Mouse (Mus musculus): ENCODE measurements around the gene Cdh13.

Cdh13 gene

DNA sequence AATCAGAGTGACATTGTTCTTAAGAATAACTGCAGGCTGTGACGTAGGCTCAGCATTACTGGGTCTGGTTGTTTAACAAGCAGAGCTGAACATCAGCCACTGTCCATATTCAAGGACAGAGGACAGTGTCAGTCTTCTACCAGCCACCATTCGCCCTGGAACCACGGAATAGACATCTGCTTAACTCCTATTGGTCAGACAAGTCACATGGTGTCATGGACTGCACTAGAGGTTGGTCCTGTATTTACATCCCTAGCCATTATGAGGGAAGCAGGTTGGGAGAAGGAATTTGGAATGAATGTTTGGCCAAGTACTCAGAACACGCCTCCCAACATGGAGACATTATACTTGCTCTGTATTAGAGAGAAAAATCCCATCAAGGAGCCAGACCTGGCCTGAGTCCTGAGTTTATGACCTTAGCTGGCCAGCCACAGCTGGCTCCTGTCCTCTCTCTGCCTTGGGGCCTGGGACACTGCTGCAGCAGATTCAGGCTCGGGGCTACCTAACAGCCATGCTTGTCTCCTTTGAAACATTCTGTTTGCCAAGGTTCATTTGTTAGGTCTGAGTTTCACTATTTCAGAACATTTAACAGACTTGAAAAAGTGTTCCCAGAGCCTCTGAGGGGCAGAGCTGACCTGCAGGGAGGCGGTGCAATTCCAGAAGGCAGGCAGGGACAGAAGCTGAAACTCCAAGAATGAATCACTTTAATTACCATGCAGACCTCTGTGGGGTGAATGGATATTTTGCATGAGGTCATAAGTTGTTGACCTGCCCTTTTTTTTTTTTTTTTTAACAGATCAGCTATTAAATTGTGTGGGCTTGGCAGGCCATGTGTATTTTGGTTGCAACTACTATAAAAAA lies 282.6 kb downstream of the Cdh13 start:
- no peak for DNase-seq (ENCODE audit: low read depth, low spot score)

DNA sequence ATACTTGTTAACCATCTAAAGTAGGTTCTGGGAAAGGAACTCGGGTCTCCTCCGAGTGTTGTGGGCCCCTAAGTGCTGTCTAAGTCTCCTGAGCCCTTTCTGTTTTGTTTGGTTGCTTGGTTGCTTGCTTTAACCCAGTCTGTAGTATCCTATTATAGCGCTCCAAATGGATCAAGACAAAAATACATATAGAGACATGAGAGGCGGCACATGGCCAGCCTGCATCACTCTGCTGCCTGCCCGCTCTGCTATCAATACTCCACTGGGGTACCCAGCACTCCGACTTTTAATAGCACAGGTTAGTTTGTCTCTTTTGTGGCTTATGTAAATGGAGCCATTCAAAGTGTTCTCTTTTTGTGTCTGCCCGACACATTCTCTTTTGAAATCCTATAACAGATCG lies 285.8 kb downstream of the Cdh13 start:
- DNase-seq (ENCODE audit: low read depth, low spot score) = no peak

DNA sequence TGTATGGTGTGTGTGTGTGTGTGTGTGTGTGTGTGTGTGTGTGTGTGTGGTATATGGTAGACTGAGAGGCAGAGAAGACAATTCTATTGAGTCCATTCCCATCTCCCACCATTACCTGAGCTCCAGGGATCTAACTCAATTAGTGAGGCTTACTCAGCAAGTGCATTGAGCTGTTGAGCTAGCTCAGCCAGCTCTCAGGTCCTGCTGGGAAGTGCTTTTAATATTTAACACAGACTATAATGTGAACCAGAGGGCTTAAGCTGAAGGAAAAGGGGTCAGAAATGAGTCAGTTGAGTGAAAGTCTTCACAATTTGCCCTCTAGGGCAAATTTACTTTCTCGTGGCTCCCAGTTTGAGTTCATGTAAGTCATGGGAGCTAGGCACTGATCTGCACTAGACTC lies 297.7 kb downstream of the Cdh13 start:
- no peak for DNase-seq (ENCODE audit: low read depth, low spot score)

DNA sequence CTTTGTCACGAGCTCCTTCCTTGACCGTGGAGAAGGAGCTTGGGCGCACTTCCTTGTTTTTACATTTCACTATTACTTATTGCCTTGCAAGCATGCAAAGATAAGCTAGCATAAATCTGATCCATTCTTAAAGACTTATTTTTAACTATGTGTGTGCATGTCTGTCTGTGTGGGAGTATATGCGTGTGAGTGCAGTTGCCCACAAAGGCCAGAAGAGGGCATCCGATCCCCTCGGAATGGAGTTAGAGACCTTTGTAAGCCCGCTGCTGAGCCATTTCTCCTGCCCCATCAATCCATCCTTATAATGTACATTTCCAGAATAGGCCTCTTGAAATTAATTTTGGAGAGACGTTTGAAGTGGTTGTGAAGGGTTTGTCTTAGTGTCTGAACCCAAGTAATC lies 298.7 kb downstream of the Cdh13 start:
- DNase-seq (ENCODE audit: low read depth, low spot score) = no peak

DNA sequence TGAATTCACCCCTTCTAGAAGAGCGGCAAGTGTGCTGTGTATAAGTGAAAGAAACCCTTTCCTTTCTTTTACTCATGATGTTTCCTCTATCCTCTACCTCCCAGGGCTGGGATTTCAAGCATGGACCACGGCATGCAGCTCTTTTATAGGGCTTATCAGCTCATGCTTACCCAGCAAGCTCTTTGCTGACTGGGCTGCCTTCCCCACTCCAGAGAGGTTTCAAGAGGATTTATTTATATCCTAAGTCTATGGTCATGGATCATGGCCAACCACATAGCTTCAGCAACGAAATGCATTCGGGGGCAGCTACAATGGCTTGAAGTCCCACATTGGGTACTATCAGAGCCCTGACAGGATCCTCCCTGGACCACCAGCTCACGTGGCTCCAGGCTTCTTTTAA lies 304.4 kb downstream of the Cdh13 start:
- DNase-seq (ENCODE audit: low read depth, low spot score) = no peak

DNA sequence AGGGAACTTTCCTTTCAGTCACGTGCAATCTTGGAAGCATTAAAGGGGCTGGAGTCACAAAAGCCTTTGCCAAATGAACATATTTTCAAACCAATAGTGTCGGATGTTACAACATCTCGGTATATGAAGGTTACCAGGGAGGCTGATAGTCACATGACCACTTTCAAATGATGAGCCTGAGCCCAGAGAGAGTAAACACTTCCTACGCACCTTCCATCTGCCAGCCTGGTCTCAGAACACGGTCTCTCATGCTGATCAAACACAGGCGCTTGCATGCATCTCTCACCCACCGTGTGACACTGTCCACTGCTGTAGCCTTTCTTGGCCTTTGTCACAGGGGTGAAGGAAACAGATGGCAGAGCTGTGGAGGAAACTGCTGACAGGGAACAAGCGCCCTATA lies 313.3 kb downstream of the Cdh13 start:
- no peak for DNase-seq (ENCODE audit: low read depth, low spot score)

DNA sequence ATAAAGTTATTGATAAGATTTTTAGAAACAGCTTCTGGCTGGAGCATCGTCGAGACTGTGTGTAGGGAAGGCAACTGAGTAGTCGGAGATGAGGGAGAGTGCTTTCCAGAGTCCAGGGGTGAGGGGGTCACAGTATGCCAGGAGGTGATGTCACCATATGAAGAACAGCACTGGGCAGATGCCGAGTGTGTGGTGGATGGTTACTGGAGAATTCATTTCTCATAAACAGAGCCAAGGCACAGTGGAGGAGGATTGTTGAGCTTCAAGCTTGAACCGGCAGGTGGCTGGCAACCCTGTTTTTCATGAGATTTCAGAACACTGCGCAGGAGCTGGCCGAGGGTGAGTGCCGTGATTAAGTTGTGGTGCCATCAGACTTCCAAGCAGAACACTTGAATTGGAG lies 317.8 kb downstream of the Cdh13 start:
- DNase-seq (ENCODE audit: low read depth, low spot score) = no peak

DNA sequence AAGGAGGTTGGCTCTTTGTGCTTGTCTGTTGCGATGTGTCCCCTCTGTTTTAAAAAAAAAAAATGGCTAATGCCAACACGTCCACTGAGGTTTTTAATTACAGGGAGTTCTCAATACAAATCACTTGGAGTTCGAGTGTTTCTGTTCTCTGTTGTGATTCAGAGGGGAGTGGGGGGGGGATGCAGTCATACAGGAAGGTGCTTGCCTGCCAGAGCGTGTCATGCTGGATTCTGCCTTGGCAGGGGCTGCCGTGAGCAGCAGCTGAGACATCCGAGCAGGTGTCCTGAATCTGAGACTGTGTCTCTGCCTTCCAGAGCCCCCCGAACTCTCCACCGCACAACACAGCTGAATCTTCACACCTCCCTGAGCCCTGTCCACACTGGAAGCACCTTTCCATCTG lies 318.5 kb downstream of the Cdh13 start:
- no peak for DNase-seq (ENCODE audit: low read depth, low spot score)

DNA sequence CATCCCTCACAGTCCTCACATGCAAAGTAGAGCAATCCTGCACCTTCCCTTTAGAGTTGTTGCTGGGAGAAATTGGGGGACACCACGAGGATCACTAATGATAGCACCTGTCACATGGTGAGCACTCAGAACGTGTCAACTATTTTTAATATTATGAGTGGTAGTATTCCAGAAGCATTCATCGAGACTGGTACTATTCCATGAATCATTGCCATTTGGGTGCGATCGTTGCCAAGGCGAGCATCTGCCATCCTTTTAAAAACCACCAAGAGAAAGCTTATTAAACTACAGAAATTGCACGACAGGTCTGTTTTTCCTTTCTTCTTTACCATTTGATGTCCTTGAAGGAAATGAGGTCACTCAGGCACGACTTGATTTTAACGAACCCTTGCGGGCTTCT lies 328.0 kb downstream of the Cdh13 start:
- DNase-seq (ENCODE audit: low read depth, low spot score) = no peak

DNA sequence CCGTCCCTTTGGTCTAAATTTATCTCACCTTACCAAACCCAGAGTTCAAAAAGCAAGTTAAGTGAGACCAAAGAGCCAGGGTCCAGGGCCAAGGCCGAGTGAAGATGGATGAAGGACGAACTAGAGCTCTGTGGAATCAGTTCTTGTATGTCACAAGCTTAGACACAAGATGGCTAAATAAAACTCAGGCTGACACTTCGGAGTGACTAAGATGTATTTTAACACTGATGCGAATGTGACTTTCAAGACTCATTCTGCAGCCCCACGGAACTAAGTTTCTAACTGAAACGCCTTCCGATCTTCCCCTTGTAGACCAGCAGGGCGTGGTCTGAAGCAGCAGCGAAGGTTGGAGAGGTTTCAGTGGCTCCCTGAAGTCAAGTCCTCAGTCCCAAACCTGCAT lies 334.7 kb downstream of the Cdh13 start:
- no peak for DNase-seq (ENCODE audit: low read depth, low spot score)

DNA sequence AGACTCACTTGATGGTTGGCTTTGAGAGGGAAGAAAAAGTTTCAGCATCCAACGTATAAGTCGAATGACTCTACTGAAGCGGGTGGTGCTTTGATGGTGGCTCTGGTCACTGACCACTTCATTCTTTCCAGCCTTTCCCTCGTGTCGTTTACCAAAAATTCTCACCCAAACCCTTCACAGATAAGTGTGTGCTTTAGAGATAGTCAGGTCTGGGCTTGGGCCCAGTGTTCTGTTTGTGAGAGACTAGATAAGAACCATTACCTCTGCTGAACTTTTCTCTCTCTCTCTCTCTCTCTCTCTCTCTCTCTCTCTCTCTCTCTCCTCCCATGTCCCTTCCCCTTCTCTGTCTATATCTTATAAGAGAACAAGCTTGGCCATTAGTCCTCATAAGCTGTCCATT lies 342.9 kb downstream of the Cdh13 start:
- no peak for DNase-seq (ENCODE audit: low read depth, low spot score)

DNA sequence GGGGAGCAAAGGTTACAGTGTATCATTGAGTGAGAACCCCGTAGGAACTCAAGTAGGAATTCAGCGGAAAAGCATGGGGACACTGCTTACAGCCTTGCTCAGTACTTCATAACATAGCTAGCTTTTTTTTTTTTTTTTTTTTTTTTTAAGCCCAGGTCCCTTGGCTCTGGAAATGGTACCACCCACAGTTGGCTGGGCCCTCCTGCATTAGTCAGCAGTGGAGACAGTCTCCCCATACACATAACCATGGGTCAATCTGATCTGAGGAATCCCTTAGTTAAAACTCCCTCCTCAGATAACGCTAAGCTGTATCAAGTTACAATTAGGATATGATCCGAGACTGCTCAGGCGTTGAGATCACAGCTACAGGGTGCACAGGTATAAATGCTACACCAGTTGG lies 344.2 kb downstream of the Cdh13 start:
- DNase-seq (ENCODE audit: low read depth, low spot score) = no peak

DNA sequence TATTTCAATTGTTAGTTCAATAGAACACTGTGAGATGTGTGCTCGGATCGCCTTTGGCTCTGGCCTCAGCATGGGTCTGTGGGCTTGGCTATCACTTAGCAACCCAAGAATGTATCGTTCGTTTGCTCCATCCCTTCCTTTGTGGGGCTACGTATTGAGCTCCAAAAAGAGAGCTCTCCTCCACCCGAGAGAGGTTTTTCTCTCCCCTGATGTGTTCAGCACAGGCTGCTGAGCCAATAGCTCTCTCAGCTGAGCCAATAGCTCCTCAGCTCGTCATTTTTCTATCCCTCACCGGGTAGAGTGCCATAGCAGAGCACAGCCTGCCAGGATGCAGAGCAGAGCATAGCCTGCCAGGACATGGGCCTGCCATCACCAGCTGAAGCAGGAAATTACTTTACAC lies 345.2 kb downstream of the Cdh13 start:
- no peak for DNase-seq (ENCODE audit: low read depth, low spot score)

DNA sequence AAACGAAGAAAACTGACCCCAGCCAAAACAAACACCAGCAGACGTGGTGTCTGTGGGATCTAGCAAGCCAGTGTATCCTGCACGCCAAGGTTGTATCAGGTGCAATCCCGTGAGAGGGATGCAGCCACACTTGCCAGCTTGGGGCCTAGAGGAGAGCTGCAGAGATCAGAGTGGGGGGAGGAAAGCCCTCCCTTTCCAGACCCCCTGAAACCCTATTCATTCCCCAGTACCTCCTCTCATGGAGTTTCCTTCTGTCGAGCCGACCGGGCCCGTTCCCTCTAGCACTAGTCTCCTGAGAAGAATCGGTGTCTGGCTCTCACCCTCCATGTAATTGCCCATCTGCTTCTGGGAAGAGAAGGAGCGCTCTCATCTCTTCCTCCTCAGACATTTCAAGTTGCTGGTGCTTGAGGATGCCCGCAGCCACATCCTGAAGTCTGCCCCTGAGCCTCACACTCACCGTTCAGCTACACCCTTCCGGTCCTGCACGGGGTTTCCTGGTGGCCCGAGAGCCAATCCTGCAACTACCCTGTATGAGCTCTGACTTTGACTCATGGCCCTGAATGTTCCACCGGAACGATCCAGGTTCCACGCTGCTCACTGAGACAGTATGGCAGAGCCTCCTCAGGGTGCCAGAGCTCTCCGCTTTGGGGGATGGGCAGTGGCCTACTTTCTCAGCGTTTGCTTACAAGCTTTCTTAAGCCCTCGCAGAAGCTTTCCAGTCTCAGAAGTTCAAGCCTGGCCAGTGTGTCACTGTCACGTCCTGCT lies 351.9 kb downstream of the Cdh13 start:
- no peak for DNase-seq (ENCODE audit: low read depth, low spot score)

DNA sequence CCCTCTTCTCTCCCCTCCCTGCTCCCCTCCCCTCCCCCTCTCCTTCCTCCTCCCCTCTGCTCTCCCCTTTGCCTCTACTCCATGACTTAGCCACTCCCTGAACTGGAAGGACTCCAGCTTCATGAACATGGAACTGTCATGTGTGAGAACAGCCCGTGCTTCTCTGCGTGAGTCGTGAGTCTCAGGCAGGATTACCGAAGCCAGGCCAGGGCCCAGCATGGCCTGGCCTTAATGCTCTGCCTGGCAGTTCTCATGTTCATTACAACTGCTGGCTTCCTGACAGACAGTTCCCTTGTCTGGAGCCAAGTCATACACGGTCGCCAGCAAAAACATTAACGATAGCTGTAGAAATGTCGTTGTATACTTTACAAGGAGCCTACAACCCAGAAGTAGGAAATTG lies 356.1 kb downstream of the Cdh13 start:
- DNase-seq (ENCODE audit: low read depth, low spot score) = no peak

DNA sequence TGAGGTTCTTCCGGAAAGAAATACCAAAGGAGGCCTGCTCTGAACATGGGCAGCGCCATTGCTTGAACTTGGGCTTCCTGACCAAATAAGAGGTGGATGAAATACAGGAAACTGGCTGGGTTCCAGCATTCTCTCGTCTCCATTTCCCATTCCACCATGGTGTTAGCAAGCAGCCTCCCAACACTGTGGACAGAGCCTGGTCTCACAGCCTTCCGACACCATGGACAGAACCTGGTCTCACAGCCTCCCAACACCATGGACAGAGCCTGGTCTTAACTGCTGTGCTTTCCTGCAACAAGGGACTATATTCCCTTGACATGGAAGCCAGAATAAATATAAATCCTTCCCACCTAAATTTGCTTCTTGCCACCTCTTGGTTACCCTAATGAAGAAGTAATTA lies 358.3 kb downstream of the Cdh13 start:
- no peak for DNase-seq (ENCODE audit: low read depth, low spot score)

DNA sequence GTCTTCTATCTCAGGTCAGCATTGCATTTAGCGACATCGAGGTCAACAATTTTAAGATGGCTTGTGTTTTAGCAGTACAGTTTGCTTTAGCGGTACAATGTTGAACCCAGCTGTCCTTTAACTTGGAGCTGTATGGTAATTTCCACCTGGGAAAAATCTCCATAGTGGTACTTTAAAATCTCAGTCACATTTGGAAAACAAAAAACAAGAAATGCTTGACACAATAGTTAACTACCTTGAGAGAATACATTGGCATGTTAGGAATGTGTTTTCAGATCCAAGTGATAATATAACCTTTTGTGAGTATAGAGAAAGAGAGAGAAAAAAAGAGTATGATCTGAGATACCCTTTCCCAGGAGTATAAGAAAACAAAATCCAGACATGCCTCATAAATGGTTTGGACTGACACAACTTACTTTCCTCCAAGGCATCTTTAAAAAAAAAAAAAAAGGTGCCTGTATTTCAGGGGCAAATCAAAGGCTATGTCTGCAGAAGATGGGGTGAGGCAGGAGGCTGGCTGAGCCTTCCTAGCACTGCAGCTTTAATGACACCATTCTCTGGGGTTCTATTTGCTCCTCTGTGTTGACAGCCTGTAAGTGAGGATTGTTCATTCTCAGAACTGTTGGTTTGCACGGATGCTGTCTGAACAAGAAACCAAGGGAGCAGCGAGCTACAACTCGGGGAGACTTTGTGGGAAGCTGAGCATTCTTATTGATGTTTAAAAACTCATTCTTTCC lies 365.4 kb downstream of the Cdh13 start:
- DNase-seq (ENCODE audit: low read depth, low spot score) = no peak

DNA sequence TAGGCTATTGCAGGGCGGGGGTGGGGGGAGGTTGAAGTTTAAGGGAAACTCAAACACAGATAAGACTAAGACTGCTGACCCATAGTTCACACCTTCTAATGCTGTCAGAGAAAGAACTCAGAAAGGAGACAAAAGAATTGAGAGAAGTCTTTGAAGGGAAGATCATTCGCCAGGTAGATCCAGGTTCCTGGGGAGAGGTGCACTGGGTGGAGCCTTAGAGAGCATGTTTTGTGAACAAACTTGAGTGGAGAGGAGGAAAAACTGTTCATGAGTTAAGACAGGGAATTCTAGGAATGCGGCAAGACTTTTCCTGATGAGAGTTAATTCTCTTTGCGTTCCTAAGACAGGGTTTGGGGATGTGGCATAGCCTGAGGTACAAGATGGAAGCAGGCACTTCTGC lies 366.4 kb downstream of the Cdh13 start:
- DNase-seq (ENCODE audit: low read depth, low spot score) = no peak

DNA sequence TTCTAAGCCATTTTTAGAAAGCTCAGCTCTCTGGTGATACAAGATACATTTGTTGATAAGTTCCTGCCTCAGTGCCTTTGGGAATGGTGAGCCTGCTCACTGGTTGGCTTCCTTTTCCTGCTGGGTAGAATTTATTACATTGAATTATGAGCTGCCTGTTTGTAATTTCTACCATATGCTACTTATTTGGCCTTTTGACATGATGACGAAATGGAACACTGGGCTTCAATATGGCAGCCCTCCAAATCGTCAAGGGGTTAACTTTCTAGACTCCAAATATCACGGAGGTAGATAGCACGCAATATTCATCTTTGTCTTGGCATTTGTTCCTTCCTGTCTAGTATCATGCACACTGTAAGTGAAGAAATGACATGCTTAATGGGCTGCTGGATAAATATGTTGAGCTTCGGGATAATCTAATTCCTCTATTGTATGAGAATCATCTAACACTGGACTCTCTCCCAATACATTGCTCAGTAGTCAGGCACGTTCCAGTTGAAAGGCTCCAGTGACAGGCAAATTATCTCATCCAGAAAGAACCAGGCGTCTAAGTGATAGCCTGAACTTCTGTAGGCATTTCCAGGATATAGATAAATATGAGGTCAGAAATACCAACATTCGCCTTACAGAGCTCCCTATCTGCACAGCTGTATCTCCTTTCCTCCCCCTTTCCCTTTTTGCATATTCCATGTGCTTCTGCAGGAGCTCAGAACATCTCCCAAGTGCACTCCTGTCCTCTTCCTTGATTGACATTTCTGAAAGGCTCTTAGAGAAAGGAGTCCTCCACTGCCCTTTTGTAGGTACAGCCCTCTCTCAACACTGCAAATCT lies 378.7 kb downstream of the Cdh13 start:
- no peak for DNase-seq (ENCODE audit: low read depth, low spot score)

DNA sequence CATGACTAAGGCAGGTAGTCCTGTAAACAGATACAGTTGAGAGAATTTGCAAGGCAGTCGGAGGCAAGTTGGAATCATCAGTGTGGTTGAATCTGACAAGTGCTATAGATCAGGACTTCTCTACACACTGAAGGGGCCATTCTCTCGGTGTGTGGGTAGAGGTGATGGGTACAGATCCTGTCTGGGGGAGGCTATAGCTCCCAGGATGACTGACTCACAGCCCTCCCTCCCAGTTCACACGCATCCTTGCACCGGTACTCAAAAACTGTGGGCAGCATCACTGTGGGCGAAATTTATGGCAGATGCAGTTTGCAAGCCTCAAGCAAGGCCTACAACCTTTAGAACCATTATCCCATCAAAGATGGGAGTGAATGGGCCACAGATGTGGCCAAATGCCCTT lies 381.5 kb downstream of the Cdh13 start:
- DNase-seq (ENCODE audit: low read depth, low spot score) = no peak

DNA sequence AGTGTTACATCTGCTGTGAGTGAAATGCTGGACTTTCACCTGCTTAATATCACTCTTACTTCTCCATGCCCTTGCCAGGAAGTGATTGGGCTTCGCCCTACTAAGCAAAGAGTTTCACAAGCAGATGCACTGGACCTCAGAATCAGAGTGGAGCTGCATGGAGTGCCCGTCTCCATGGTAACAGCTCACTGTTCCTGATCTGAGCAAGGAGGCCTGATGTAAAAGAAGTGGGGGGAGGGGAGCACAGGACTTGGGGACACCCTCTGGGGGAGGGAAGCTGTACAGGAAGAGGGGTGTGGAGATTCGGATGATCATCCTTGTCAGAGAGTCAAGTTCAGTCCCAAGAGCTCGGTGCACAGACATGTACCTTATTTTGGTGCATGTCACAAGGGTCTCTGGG lies 384.2 kb downstream of the Cdh13 start:
- no peak for DNase-seq (ENCODE audit: low read depth, low spot score)

DNA sequence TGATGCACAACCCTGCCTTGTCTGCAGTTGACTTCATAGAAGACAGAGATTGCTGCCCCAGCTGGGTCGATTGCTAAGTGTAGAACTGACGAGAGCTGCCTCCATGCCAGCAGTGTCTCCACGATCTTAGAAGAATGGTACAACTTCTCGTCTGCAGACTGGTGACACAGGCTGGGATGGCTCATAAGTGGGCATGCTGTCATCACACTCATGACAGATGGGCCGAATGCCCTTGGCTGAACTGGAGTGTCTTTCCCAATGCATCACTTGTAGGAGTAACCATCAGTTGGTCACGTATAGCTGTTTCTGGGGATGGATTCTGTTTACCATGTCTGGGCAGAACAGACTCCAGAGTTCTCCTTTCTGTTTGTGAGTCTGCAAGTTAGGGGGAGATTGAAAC lies 392.7 kb downstream of the Cdh13 start:
- no peak for DNase-seq (ENCODE audit: low read depth, low spot score)
